Mouse (Mus musculus): ENCODE results near the gene Stk39. TPM values are rescaled to one million over a fixed set of nuclear protein-coding genes. Genes with fewer than 3 reads are reported as not detected.
A peak's percentile ranks its signal among the peaks of the same experiment; 100 is the strongest.

The Stk39 gene
- polyA plus RNA-seq, 1 experiment from 2014 or later: 4.5 TPM

DNA sequence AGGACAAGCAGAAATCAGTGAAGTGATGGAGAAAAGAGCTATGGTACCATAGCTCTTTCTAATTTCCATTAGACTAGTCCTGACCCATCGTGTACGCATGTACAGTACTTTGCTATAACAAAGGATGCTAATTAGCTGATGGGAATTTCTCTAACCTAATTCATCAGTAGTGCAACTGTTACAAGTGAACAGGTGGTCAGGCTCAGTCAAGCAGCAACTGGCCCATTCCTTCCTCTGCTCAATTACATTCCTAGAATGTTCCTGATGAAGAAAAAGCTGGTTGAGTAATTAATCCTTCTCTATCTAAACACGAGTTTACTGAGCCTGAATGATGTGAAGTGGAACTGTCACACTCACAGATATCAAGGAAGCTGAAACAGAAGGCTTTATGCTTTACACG lies 275.8 kb downstream of the Stk39 start:
- Histone ChIP-seq H3K4me3 (ENCODE audit: low read length) (no peak overlapping the region), H3K27me3 (replicated peaks; ENCODE audit: control insufficient read depth, insufficient read depth, low read length) (no peaks in the 10 kb centered on the region), H3K4me2 (ENCODE audit: low read depth, low read length) (no peak overlapping the region), H3K36me3 (ENCODE audit: control insufficient read depth, insufficient read depth, low read length) (no peaks in the 10 kb centered on the region), H3K9ac (ENCODE audit: low read depth, low read length) (no peak overlapping the region), H3K9me3 (ENCODE audit: control insufficient read depth, low read length) (no peaks in the 10 kb centered on the region), H3K27ac (ENCODE audit: low read length) (no peak overlapping the region), H3K4me1 (ENCODE audit: control insufficient read depth, insufficient read depth, low read length) (no peaks in the 10 kb centered on the region)
- 71% methylated on average over 4 of the region's 4 CpGs for WGBS
- no peak for ATAC-seq

DNA sequence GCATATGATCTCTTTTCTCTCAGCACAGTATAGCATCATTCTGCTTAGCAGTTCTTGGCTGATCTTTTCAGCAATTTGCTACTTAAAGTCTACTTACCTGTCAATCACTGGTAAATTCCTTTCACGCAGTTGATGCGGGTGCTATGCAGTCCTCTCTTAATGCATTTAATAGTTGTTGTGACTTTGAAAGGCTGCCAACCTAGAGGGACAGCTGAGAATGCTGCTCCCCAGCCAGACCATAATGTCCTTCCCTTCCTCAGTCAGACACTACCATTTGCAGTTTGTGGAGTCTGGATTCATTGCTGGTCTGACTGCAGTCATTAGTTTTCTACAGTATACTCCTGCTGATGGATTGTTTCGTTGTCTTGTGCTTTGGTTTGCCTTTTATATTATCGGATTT lies 277.6 kb downstream of the Stk39 start:
- H3K9ac ChIP-seq (ENCODE audit: low read depth, low read length): no peak overlapping the region
- WGBS: 73% methylated on average over 4 of the region's 4 CpGs
- H3K27me3 ChIP-seq (replicated peaks; ENCODE audit: control insufficient read depth, insufficient read depth, low read length): no peaks in the 10 kb centered on the region
- no peak overlapping the region for H3K27ac ChIP-seq (ENCODE audit: low read length)
- no peaks in the 10 kb centered on the region for H3K36me3 ChIP-seq (ENCODE audit: control insufficient read depth, insufficient read depth, low read length)
- H3K4me2 ChIP-seq (ENCODE audit: low read depth, low read length): no peak overlapping the region
- no peak for ATAC-seq
- H3K4me1 ChIP-seq (ENCODE audit: control insufficient read depth, insufficient read depth, low read length): no peaks in the 10 kb centered on the region
- H3K4me3 ChIP-seq (ENCODE audit: low read length): no peak overlapping the region
- no peaks in the 10 kb centered on the region for H3K9me3 ChIP-seq (ENCODE audit: control insufficient read depth, low read length)

GRCm38 (mm10) chr2:68193465-68193837 lies 278.6 kb downstream of the Stk39 start:
- Histone ChIP-seq H3K4me1 (ENCODE audit: control insufficient read depth, insufficient read depth, low read length) (no peaks in the 10 kb centered on the region), H3K4me3 (ENCODE audit: low read length) (no peak overlapping the region), H3K9ac (ENCODE audit: low read depth, low read length) (no peak overlapping the region), H3K4me2 (ENCODE audit: low read depth, low read length) (no peak overlapping the region), H3K36me3 (ENCODE audit: control insufficient read depth, insufficient read depth, low read length) (no peaks in the 10 kb centered on the region), H3K27me3 (replicated peaks; ENCODE audit: control insufficient read depth, insufficient read depth, low read length) (no peaks in the 10 kb centered on the region), H3K27ac (ENCODE audit: low read length) (peak overlapping the region; percentile 59; the same call in 1 of the 2 replicates), H3K9me3 (ENCODE audit: control insufficient read depth, low read length) (no peaks in the 10 kb centered on the region)
- peak; percentile 73 for ATAC-seq

GRCm38 (mm10) chr2:68192605-68193464 lies 279.2 kb downstream of the Stk39 start:
- H3K4me1 ChIP-seq (ENCODE audit: control insufficient read depth, insufficient read depth, low read length): no peaks in the 10 kb centered on the region
- no peaks in the 10 kb centered on the region for H3K27me3 ChIP-seq (replicated peaks; ENCODE audit: control insufficient read depth, insufficient read depth, low read length)
- H3K27ac ChIP-seq (ENCODE audit: low read length): peak overlapping the region; percentile 41; the same call in 1 of the 2 replicates
- no peaks in the 10 kb centered on the region for H3K36me3 ChIP-seq (ENCODE audit: control insufficient read depth, insufficient read depth, low read length)
- peak; percentile 98 for ATAC-seq
- no peaks in the 10 kb centered on the region for H3K9me3 ChIP-seq (ENCODE audit: control insufficient read depth, low read length)
- WGBS: 68% methylated on average over 5 of the region's 5 CpGs
- H3K4me2 ChIP-seq (ENCODE audit: low read depth, low read length): no peak overlapping the region
- no peak overlapping the region for H3K9ac ChIP-seq (ENCODE audit: low read depth, low read length)
- H3K4me3 ChIP-seq (ENCODE audit: low read length): no peak overlapping the region

DNA sequence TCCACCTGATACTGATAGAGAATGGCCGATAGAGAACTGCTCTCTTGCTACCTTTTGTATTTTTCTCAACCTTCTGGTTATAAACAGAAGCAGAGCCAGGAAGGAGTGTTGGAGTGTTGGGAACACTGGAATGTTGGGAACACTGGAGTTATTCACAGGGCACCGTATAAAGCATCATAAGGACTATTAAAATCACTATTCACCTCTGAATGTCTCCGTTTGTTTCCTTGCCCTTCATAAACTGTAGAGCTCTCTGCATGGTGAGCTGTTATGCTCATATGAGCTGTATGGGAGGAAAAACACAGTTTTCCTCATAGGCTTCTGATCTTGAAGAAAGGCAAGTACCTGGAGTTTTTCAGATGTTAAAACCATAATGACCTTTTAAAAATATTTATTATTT lies 295.6 kb downstream of the Stk39 start:
- no peak overlapping the region for H3K4me2 ChIP-seq (ENCODE audit: low read depth, low read length)
- no peak for ATAC-seq
- H3K4me3 ChIP-seq (ENCODE audit: low read length): no peak overlapping the region
- H3K4me1 ChIP-seq (ENCODE audit: control insufficient read depth, insufficient read depth, low read length): no peaks in the 10 kb centered on the region
- no peaks in the 10 kb centered on the region for H3K27me3 ChIP-seq (replicated peaks; ENCODE audit: control insufficient read depth, insufficient read depth, low read length)
- WGBS: 83% methylated on average over 3 of the region's 3 CpGs
- H3K9me3 ChIP-seq (ENCODE audit: control insufficient read depth, low read length): no peaks in the 10 kb centered on the region
- no peak overlapping the region for H3K9ac ChIP-seq (ENCODE audit: low read depth, low read length)
- no peak overlapping the region for H3K27ac ChIP-seq (ENCODE audit: low read length)
- no peaks in the 10 kb centered on the region for H3K36me3 ChIP-seq (ENCODE audit: control insufficient read depth, insufficient read depth, low read length)

GRCm38 (mm10) chr2:68171306-68171705 lies 300.8 kb downstream of the Stk39 start:
- H3K4me1 ChIP-seq (ENCODE audit: control insufficient read depth, insufficient read depth, low read length): no peaks in the 10 kb centered on the region
- 71% methylated on average over 10 of the region's 10 CpGs for WGBS

GRCm38 (mm10) chr2:68162012-68162411 lies 310.1 kb downstream of the Stk39 start:
- no peak for ATAC-seq
- 85% methylated on average over 4 of the region's 4 CpGs for WGBS
- Histone ChIP-seq H3K4me1 (ENCODE audit: control insufficient read depth, insufficient read depth, low read length) (no peaks in the 10 kb centered on the region), H3K4me2 (ENCODE audit: low read depth, low read length) (no peak overlapping the region), H3K9me3 (ENCODE audit: control insufficient read depth, low read length) (no peaks in the 10 kb centered on the region), H3K36me3 (ENCODE audit: control insufficient read depth, insufficient read depth, low read length) (no peaks in the 10 kb centered on the region), H3K27me3 (replicated peaks; ENCODE audit: control insufficient read depth, insufficient read depth, low read length) (no peaks in the 10 kb centered on the region), H3K4me3 (ENCODE audit: low read length) (no peak overlapping the region), H3K9ac (ENCODE audit: low read depth, low read length) (no peak overlapping the region), H3K27ac (ENCODE audit: low read length) (no peak overlapping the region)

More at GRCm38 (mm10) chr2:68171306-68171705, 300.8 kb downstream of the Stk39 start:
- no peak overlapping the region for H3K9ac ChIP-seq (ENCODE audit: low read depth, low read length)
- ATAC-seq: no peak
- no peak overlapping the region for H3K4me2 ChIP-seq (ENCODE audit: low read depth, low read length)
- no peaks in the 10 kb centered on the region for H3K9me3 ChIP-seq (ENCODE audit: control insufficient read depth, low read length)
- no peak overlapping the region for H3K27ac ChIP-seq (ENCODE audit: low read length)
- no peaks in the 10 kb centered on the region for H3K27me3 ChIP-seq (replicated peaks; ENCODE audit: control insufficient read depth, insufficient read depth, low read length)
- H3K36me3 ChIP-seq (ENCODE audit: control insufficient read depth, insufficient read depth, low read length): no peaks in the 10 kb centered on the region
- no peak overlapping the region for H3K4me3 ChIP-seq (ENCODE audit: low read length)

GRCm38 (mm10) chr2:68160566-68160965 lies 311.5 kb downstream of the Stk39 start:
- Histone ChIP-seq H3K27me3 (replicated peaks; ENCODE audit: control insufficient read depth, insufficient read depth, low read length) (no peaks in the 10 kb centered on the region), H3K27ac (ENCODE audit: low read length) (no peak overlapping the region), H3K4me3 (ENCODE audit: low read length) (no peak overlapping the region), H3K9me3 (ENCODE audit: control insufficient read depth, low read length) (no peaks in the 10 kb centered on the region), H3K4me2 (ENCODE audit: low read depth, low read length) (no peak overlapping the region), H3K9ac (ENCODE audit: low read depth, low read length) (no peak overlapping the region), H3K4me1 (ENCODE audit: control insufficient read depth, insufficient read depth, low read length) (no peaks in the 10 kb centered on the region), H3K36me3 (ENCODE audit: control insufficient read depth, insufficient read depth, low read length) (no peaks in the 10 kb centered on the region)
- WGBS: 95% methylated on average over 2 of the region's 2 CpGs
- ATAC-seq: no peak

Data from intestine, embryonic 16.5 days (tissue).